Comparison of ENCODE assay signal across 8 mouse cellular contexts in the genomic region with DNA sequence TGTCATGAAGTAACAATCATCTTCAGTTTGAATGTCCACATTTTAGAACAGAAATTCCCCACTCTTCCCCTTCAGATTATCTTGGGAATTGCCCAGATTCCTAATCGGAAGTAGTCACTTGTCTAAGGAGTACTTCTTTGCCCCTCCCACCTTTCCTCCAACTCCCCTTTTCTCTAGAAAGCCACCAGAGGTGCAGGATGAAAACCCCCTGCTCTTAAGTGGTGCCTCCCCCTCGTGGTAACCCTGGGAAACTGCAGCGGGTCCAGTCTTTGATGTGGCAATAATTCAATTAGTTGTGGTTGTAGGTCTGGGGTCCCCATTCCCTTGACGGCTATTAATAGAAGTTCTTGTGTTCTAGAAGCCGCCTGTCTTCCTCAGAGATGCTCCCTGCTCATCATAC.
DNase-seq lines count a peak whose midpoint lies in the region; ATAC-seq lines count a peak whose summit lies in the region.

No protein-coding gene starts in this region.

- H3K4me1 ChIP-seq in heart, embryonic 11.5 days (ENCODE audit: control insufficient read depth, insufficient read depth, low read length) = no peaks in the 10 kb centered on the region
- H3K4me1 ChIP-seq in embryonic facial prominence, embryonic 10.5 days = no peaks in the 10 kb centered on the region
- no peaks in the 10 kb centered on the region for H3K4me1 ChIP-seq in forebrain, embryonic 16.5 days (replicated peaks; ENCODE audit: control insufficient read depth, insufficient read depth, low read length)

- ATAC-seq in heart, embryonic 11.5 days (replicated peaks; ENCODE audit: insufficient number of reproducible peaks, low FRiP score, low TSS enrichment) = no peak
- no peak for ATAC-seq in forebrain, embryonic 16.5 days

- H3K9me3 ChIP-seq in heart, embryonic 11.5 days (replicated peaks; ENCODE audit: control insufficient read depth, low read length) = no peaks in the 10 kb centered on the region
- H3K9me3 ChIP-seq in embryonic facial prominence, embryonic 10.5 days = no peaks in the 10 kb centered on the region
- H3K9me3 ChIP-seq in forebrain, embryonic 16.5 days (ENCODE audit: control insufficient read depth, low read length) = no peaks in the 10 kb centered on the region

- H3K27ac ChIP-seq in heart, embryonic 11.5 days (ENCODE audit: low read depth, low read length) = no peak overlapping the region
- no peak overlapping the region for H3K27ac ChIP-seq in embryonic facial prominence, embryonic 10.5 days (replicated peaks)
- H3K27ac ChIP-seq in forebrain, embryonic 16.5 days (ENCODE audit: low read length) = no peak overlapping the region

- H3K4me3 ChIP-seq in heart, embryonic 11.5 days (ENCODE audit: low read depth, low read length) = no peak overlapping the region
- no peak overlapping the region for H3K4me3 ChIP-seq in embryonic facial prominence, embryonic 10.5 days
- H3K4me3 ChIP-seq in forebrain, embryonic 16.5 days (replicated peaks; ENCODE audit: low read length) = no peak overlapping the region

- peak; percentile 53 for DNase-seq in heart, adult 8-10 months (ENCODE audit: low spot score)
- DNase-seq in urinary bladder, postnatal 25 days (ENCODE audit: low spot score) = peak; percentile 34
- DNase-seq in urinary bladder, adult 2 months (ENCODE audit: low spot score) = no peak
- DNase-seq in embryonic facial prominence, embryonic 10.5 days (ENCODE audit: low spot score) = peak; percentile 24
- DNase-seq in lung, postnatal 14 days = peak; percentile 47
- DNase-seq in cerebellum, postnatal 4 days (ENCODE audit: low spot score in 2 of 2) = no peak

- H3K4me2 ChIP-seq in heart, embryonic 11.5 days = no peak overlapping the region
- no peak overlapping the region for H3K4me2 ChIP-seq in forebrain, embryonic 16.5 days (ENCODE audit: low read length)

- H3K36me3 ChIP-seq in heart, embryonic 11.5 days (ENCODE audit: control insufficient read depth, insufficient read depth, low read length) = no peaks in the 10 kb centered on the region; the same call in 1 of the 2 replicates
- no peaks in the 10 kb centered on the region for H3K36me3 ChIP-seq in embryonic facial prominence, embryonic 10.5 days (replicated peaks)
- H3K36me3 ChIP-seq in forebrain, embryonic 16.5 days (ENCODE audit: control insufficient read depth, insufficient read depth) = no peaks in the 10 kb centered on the region

- 32% methylated on average over 5 of the region's 5 CpGs for WGBS in heart, embryonic 11.5 days (ENCODE audit: insufficient replicate concordance)
- 44% methylated on average over 5 of the region's 5 CpGs for WGBS in embryonic facial prominence, embryonic 10.5 days
- 40% methylated on average over 5 of the region's 5 CpGs for WGBS in forebrain, embryonic 16.5 days

- no peaks in the 10 kb centered on the region for H3K27me3 ChIP-seq in heart, embryonic 11.5 days (ENCODE audit: control insufficient read depth, insufficient read depth, low read length)
- H3K27me3 ChIP-seq in embryonic facial prominence, embryonic 10.5 days (replicated peaks; ENCODE audit: low read depth, poor library complexity, severe bottlenecking) = no peaks in the 10 kb centered on the region
- H3K27me3 ChIP-seq in forebrain, embryonic 16.5 days (replicated peaks; ENCODE audit: control insufficient read depth, insufficient read depth, low read length) = no peaks in the 10 kb centered on the region

- H3K9ac ChIP-seq in heart, embryonic 11.5 days (ENCODE audit: low read depth, low read length) = no peak overlapping the region
- H3K9ac ChIP-seq in forebrain, embryonic 16.5 days (replicated peaks; ENCODE audit: low read depth, low read length) = no peak overlapping the region

Comparison
In these comparisons a context has a peak if more than half of its experiments do, and no peak if none do; other contexts are left out.
1. DNase-seq: peak in heart, adult 8-10 months (single experiment), urinary bladder, postnatal 25 days (single experiment), embryonic facial prominence, embryonic 10.5 days (single experiment) and lung, postnatal 14 days (single experiment); none in urinary bladder, adult 2 months (single experiment) and cerebellum, postnatal 4 days (0 of 2).